Mouse (Mus musculus): ENCODE results near the gene Mdh2. TPM values are rescaled to one million over a fixed set of nuclear protein-coding genes. Genes with fewer than 3 reads are reported as not detected.

The Mdh2 gene
- polyA plus RNA-seq, 1 experiment from 2014 or later = 128 TPM

- H3K27ac ChIP-seq = peak within 1 kb of the TSS; percentile 57
- H3K79me2 ChIP-seq (ENCODE audit: inconsistent target) = peaks cover 12% of the 10 kb centered on the region; the same call in 1 of the 2 replicates
- H3K4me3 ChIP-seq (ENCODE audit: inconsistent target) = peak within 1 kb of the TSS; percentile 96
- WGBS (ENCODE audit: missing documents) = under 1% methylated on average over 49 of the region's 60 CpGs
- H3K36me3 ChIP-seq (ENCODE audit: inconsistent target) = peaks cover 18% of the 10 kb centered on the region; the same call in 1 of the 2 replicates
Measured at GRCm38 (mm10) chr5:135743741-135744609, 34.3 kb upstream of the Mdh2 start, which contains the start of gene Tmem120a. Gene Tmem120a (minus strand): TSS chr5:135744448.

- H3K79me2 ChIP-seq (ENCODE audit: inconsistent target) = peaks cover 12% of the 10 kb centered on the region; the same call in 1 of the 2 replicates
- WGBS (ENCODE audit: missing documents) = 45% methylated on average over 10 of the region's 12 CpGs
- peak overlapping the region; percentile 21; the same call in 1 of the 2 replicates for H3K27ac ChIP-seq
- peaks cover 14% of the 10 kb centered on the region; the same call in 1 of the 2 replicates for H3K36me3 ChIP-seq (ENCODE audit: inconsistent target)
- H3K4me3 ChIP-seq (ENCODE audit: inconsistent target) = peak overlapping the region; percentile 18; the same call in 1 of the 2 replicates
Measured at GRCm38 (mm10) chr5:135744742-135745141, 33.5 kb upstream of the Mdh2 start.

- no peak overlapping the region for H3K4me3 ChIP-seq (ENCODE audit: inconsistent target)
- H3K36me3 ChIP-seq (ENCODE audit: inconsistent target) = no peaks in the 10 kb centered on the region
- no peak overlapping the region for H3K27ac ChIP-seq
- no peaks in the 10 kb centered on the region for H3K79me2 ChIP-seq (ENCODE audit: inconsistent target)
- WGBS (ENCODE audit: missing documents) = 92% methylated on average over 1 of the region's 1 CpGs
Measured at GRCm38 (mm10) chr5:135751041-135751440, 27.2 kb upstream of the Mdh2 start.

- H3K27ac ChIP-seq = no peak overlapping the region
- no peak overlapping the region for H3K4me3 ChIP-seq (ENCODE audit: inconsistent target)
- H3K79me2 ChIP-seq (ENCODE audit: inconsistent target) = no peaks in the 10 kb centered on the region
- H3K36me3 ChIP-seq (ENCODE audit: inconsistent target) = no peaks in the 10 kb centered on the region
- 91% methylated on average over 2 of the region's 2 CpGs for WGBS (ENCODE audit: missing documents)
Measured at GRCm38 (mm10) chr5:135751595-135751994, 26.7 kb upstream of the Mdh2 start.

GRCm38 (mm10) chr5:135761881-135762280 is 16.4 kb upstream of the Mdh2 start:
- no peak overlapping the region for H3K27ac ChIP-seq
- no peaks in the 10 kb centered on the region for H3K36me3 ChIP-seq (ENCODE audit: inconsistent target)
- H3K79me2 ChIP-seq (ENCODE audit: inconsistent target) = no peaks in the 10 kb centered on the region
- WGBS (ENCODE audit: missing documents) = 93% methylated on average over 3 of the region's 3 CpGs
- H3K4me3 ChIP-seq (ENCODE audit: inconsistent target) = no peak overlapping the region

GRCm38 (mm10) chr5:135763526-135763925 is 14.8 kb upstream of the Mdh2 start:
- H3K36me3 ChIP-seq (ENCODE audit: inconsistent target) = no peaks in the 10 kb centered on the region
- 8% methylated on average over 7 of the region's 7 CpGs for WGBS (ENCODE audit: missing documents)
- H3K4me3 ChIP-seq (ENCODE audit: inconsistent target) = no peak overlapping the region
- H3K27ac ChIP-seq = no peak overlapping the region
- no peaks in the 10 kb centered on the region for H3K79me2 ChIP-seq (ENCODE audit: inconsistent target)

- Histone ChIP-seq H3K27ac (no peak overlapping the region), H3K4me3 (ENCODE audit: inconsistent target) (no peak overlapping the region), H3K79me2 (ENCODE audit: inconsistent target) (no peaks in the 10 kb centered on the region), H3K36me3 (ENCODE audit: inconsistent target) (no peaks in the 10 kb centered on the region)
- 79% methylated on average over 2 of the region's 3 CpGs for WGBS (ENCODE audit: missing documents)
Measured at GRCm38 (mm10) chr5:135764971-135765370, 13.3 kb upstream of the Mdh2 start.

- 5% methylated on average over 2 of the region's 3 CpGs for WGBS (ENCODE audit: missing documents)
- Histone ChIP-seq H3K79me2 (ENCODE audit: inconsistent target) (no peaks in the 10 kb centered on the region), H3K36me3 (ENCODE audit: inconsistent target) (no peaks in the 10 kb centered on the region), H3K27ac (no peak overlapping the region), H3K4me3 (ENCODE audit: inconsistent target) (no peak overlapping the region)
Measured at GRCm38 (mm10) chr5:135772519-135772918, 5.8 kb upstream of the Mdh2 start.

- WGBS (ENCODE audit: missing documents) = 92% methylated on average over 4 of the region's 4 CpGs
- Histone ChIP-seq H3K79me2 (ENCODE audit: inconsistent target) (peaks cover 29% of the 10 kb centered on the region), H3K36me3 (ENCODE audit: inconsistent target) (no peaks in the 10 kb centered on the region), H3K27ac (no peak overlapping the region), H3K4me3 (ENCODE audit: inconsistent target) (no peak overlapping the region)
Measured at GRCm38 (mm10) chr5:135776546-135776945, 1.7 kb upstream of the Mdh2 start.

- Histone ChIP-seq H3K4me3 (ENCODE audit: inconsistent target) (peak within 1 kb of the TSS; percentile 94), H3K79me2 (ENCODE audit: inconsistent target) (peaks cover 43% of the 10 kb centered on the region), H3K36me3 (ENCODE audit: inconsistent target) (peaks cover 2% of the 10 kb centered on the region; the same call in 1 of the 2 replicates), H3K27ac (peak within 1 kb of the TSS; percentile 70)
- WGBS (ENCODE audit: missing documents) = under 1% methylated on average over 45 of the region's 45 CpGs
Measured at GRCm38 (mm10) chr5:135777796-135778470, 347 bp upstream of the Mdh2 start, which contains the start of gene Styxl1. Gene Styxl1 (minus strand): TSS chr5:135778385.

- peaks cover 26% of the 10 kb centered on the region for H3K36me3 ChIP-seq (ENCODE audit: inconsistent target)
- H3K27ac ChIP-seq = no peak overlapping the region
- H3K79me2 ChIP-seq (ENCODE audit: inconsistent target) = peaks cover 51% of the 10 kb centered on the region
- H3K4me3 ChIP-seq (ENCODE audit: inconsistent target) = no peak overlapping the region
- WGBS (ENCODE audit: missing documents) = 23% methylated on average over 8 of the region's 8 CpGs
Measured at GRCm38 (mm10) chr5:135780331-135780730, 2.1 kb downstream of the Mdh2 start.

- 96% methylated on average over 4 of the region's 4 CpGs for WGBS (ENCODE audit: missing documents)
- Histone ChIP-seq H3K4me3 (ENCODE audit: inconsistent target) (no peak overlapping the region), H3K27ac (no peak overlapping the region), H3K79me2 (ENCODE audit: inconsistent target) (peaks cover 51% of the 10 kb centered on the region), H3K36me3 (ENCODE audit: inconsistent target) (peaks cover 52% of the 10 kb centered on the region)
Measured at GRCm38 (mm10) chr5:135782901-135783300, 4.6 kb downstream of the Mdh2 start.

GRCm38 (mm10) chr5:135793996-135794858 is 15.9 kb downstream of the Mdh2 start:
- Histone ChIP-seq H3K4me3 (ENCODE audit: inconsistent target) (no peak overlapping the region), H3K79me2 (ENCODE audit: inconsistent target) (no peaks in the 10 kb centered on the region), H3K27ac (no peak overlapping the region), H3K36me3 (ENCODE audit: inconsistent target) (peaks cover 24% of the 10 kb centered on the region)
- 29% methylated on average over 20 of the region's 20 CpGs for WGBS (ENCODE audit: missing documents)

GRCm38 (mm10) chr5:135794859-135795181 is 16.5 kb downstream of the Mdh2 start:
- Histone ChIP-seq H3K36me3 (ENCODE audit: inconsistent target) (peaks cover 18% of the 10 kb centered on the region), H3K79me2 (ENCODE audit: inconsistent target) (no peaks in the 10 kb centered on the region), H3K27ac (no peak overlapping the region), H3K4me3 (ENCODE audit: inconsistent target) (no peak overlapping the region)
- WGBS (ENCODE audit: missing documents) = 27% methylated on average over 5 of the region's 5 CpGs

Measured in macrophage (primary cell).